Mouse (Mus musculus) neural tube, embryonic 14.5 days (tissue): ENCODE results near the gene Wscd1. TPM values are rescaled to one million over a fixed set of nuclear protein-coding genes. Genes with fewer than 3 reads are reported as not detected.

ENCODE experiments used
- ATAC-seq: fragments of 200-750 bp; cut with Nextera tagmentation; 2 replicates; pipeline ENCODE4 v1.8.0; 2017; ENCODE audit warnings: low read depth, mild to moderate bottlenecking, moderate TSS enrichment, moderate library complexity
- H3K27ac ChIP-seq: fragments of 300-500 bp; sonication (generic); 2 replicates; pipeline ENCODE4 v1.5.1; 2014; ENCODE audit warnings: low read depth, mild to moderate bottlenecking, control low read depth, low read length, moderate library complexity, mixed read lengths
- H3K27me3 ChIP-seq: fragments of 300-500 bp; sonication (generic); 2 replicates; pipeline ENCODE4 v1.6.1; 2014; ENCODE audit warnings: low read length; ENCODE audit not compliant: control insufficient read depth, insufficient read depth
- H3K36me3 ChIP-seq: fragments of 300-500 bp; sonication (generic); 2 replicates; pipeline ENCODE4 v1.6.1; 2014; ENCODE audit warnings: low read length, mixed read lengths; ENCODE audit not compliant: control insufficient read depth, insufficient read depth
- H3K4me1 ChIP-seq: fragments of 300-500 bp; sonication (generic); 2 replicates; pipeline ENCODE4 v1.6.1; 2014; ENCODE audit warnings: low read length; ENCODE audit not compliant: control insufficient read depth, insufficient read depth
- H3K4me2 ChIP-seq: fragments of 300-500 bp; sonication (generic); 2 replicates; pipeline ENCODE4 v1.6.1; 2014; ENCODE audit warnings: mild to moderate bottlenecking, low read depth, low read length, control low read depth
- H3K4me3 ChIP-seq: fragments of 300-500 bp; sonication (generic); 2 replicates; pipeline ENCODE4 v1.5.1; 2014; ENCODE audit warnings: low read depth, low read length, control low read depth, mixed read lengths
- H3K9ac ChIP-seq: fragments of 300-500 bp; sonication (generic); replicated peaks from 2 replicates; pipeline ENCODE4 v1.6.1; 2014; ENCODE audit warnings: low read depth, mild to moderate bottlenecking, control low read depth, low read length, mixed read lengths
- H3K9me3 ChIP-seq: fragments of 300-500 bp; sonication (generic); 2 replicates; pipeline ENCODE4 v1.6.1; 2016; ENCODE audit warnings: low read length; ENCODE audit not compliant: control insufficient read depth
- WGBS: fragments of 180-500 bp; shearing (Covaris S2); extraction: QIAGEN DNeasy Blood & Tissue Kit; methylation state at CpG from one replicate; pipeline ENCODE4 v1.1.7; 2014; 5-methylcytosine and 5-hydroxymethylcytosine counted together
- polyA plus RNA-seq: library from polyadenylated mRNA; unstranded; fragments of >200 nt; fragmentation: Nextera tagmentation; extraction: Ambion mirVana; gene quantifications from 2 replicates; pipeline ENCODE4 v1.2.1, GENCODE M21; 2014

The Wscd1 gene
- polyA plus RNA-seq, 1 experiment from 2014 or later: 44.1 TPM

DNA sequence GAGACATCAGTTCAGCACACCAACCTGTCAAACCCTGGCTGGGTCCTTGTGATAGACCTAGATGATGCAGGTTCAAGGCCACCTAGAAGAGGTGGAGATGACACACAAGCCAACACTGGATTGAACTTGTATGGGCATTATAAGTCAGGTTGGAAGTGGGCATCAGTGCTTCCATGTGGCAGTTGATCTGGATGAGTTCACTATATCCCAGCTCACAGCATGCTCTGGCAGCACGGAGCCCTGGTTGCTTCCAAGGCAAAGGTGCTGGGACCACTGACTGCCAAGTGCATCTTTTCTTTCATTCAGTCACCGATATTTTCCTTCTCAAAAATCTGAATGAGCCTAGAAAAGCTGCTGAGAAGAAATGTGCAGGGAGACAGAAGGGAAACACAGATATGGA lies 58.8 kb downstream of the Wscd1 start:
- WGBS: 95% methylated on average over 2 of the region's 2 CpGs
- Histone ChIP-seq H3K4me1 (no peaks in the 10 kb centered on the region), H3K27me3 (no peaks in the 10 kb centered on the region), H3K36me3 (no peaks in the 10 kb centered on the region), H3K9ac (no peak overlapping the region), H3K9me3 (no peaks in the 10 kb centered on the region), H3K27ac (no peak overlapping the region), H3K4me2 (no peak overlapping the region), H3K4me3 (no peak overlapping the region)
- ATAC-seq: no peak

- Histone ChIP-seq H3K4me3 (no peak overlapping the region), H3K9me3 (no peaks in the 10 kb centered on the region), H3K4me1 (peaks cover 9% of the 10 kb centered on the region; the same call in 1 of the 2 replicates), H3K36me3 (no peaks in the 10 kb centered on the region), H3K9ac (no peak overlapping the region), H3K27ac (no peak overlapping the region), H3K27me3 (no peaks in the 10 kb centered on the region), H3K4me2 (no peak overlapping the region)
- 0 out of 2 replicates have a peak, but pooled peaks have one; percentile 51 for ATAC-seq
- WGBS: 44% methylated on average over 2 of the region's 2 CpGs
These were observed 62.1 kb downstream of the Wscd1 start for GRCm38 (mm10) chr11:71811828-71812227.

GRCm38 (mm10) chr11:71812921-71813320 lies 63.2 kb downstream of the Wscd1 start:
- WGBS: 88% methylated on average over 7 of the region's 7 CpGs
- ATAC-seq: no peak
- no peak overlapping the region for H3K4me2 ChIP-seq
- H3K4me3 ChIP-seq: no peak overlapping the region
- H3K27ac ChIP-seq: no peak overlapping the region
- H3K9me3 ChIP-seq: no peaks in the 10 kb centered on the region
- no peaks in the 10 kb centered on the region for H3K27me3 ChIP-seq
- peaks cover 9% of the 10 kb centered on the region; the same call in 1 of the 2 replicates for H3K4me1 ChIP-seq
- no peaks in the 10 kb centered on the region for H3K36me3 ChIP-seq
- no peak overlapping the region for H3K9ac ChIP-seq

- Histone ChIP-seq H3K4me1 (peaks cover 9% of the 10 kb centered on the region; the same call in 1 of the 2 replicates), H3K9me3 (no peaks in the 10 kb centered on the region), H3K27ac (no peak overlapping the region), H3K4me2 (no peak overlapping the region), H3K36me3 (no peaks in the 10 kb centered on the region), H3K9ac (no peak overlapping the region), H3K27me3 (no peaks in the 10 kb centered on the region), H3K4me3 (no peak overlapping the region)
- no peak for ATAC-seq
- WGBS: 27% methylated on average over 7 of the region's 7 CpGs
These were observed 64.8 kb downstream of the Wscd1 start for GRCm38 (mm10) chr11:71814511-71814910.

DNA sequence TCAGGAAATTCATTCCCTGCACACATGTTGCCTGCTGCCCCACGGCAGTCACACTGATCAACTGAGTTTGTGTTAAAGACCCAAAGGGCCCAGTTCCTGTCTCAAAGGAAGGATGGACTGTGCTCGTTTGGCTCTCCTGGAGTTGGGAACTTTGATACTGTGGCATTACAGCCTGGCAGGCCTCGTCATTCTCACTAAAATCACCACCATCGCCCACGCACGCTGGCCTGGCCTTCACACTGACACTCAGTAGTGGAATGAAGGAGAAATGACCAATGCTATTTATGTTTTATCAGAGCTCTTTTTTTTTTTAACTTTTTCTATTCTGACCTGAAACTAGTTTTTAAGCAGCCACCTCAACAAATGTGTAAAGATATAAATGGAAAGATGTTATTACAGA lies 65.6 kb downstream of the Wscd1 start:
- no peak for ATAC-seq
- no peak overlapping the region for H3K4me2 ChIP-seq
- no peaks in the 10 kb centered on the region for H3K9me3 ChIP-seq
- peaks cover 9% of the 10 kb centered on the region; the same call in 1 of the 2 replicates for H3K4me1 ChIP-seq
- no peak overlapping the region for H3K27ac ChIP-seq
- H3K27me3 ChIP-seq: no peaks in the 10 kb centered on the region
- H3K9ac ChIP-seq: no peak overlapping the region
- 89% methylated on average over 6 of the region's 6 CpGs for WGBS
- H3K4me3 ChIP-seq: no peak overlapping the region
- no peaks in the 10 kb centered on the region for H3K36me3 ChIP-seq

GRCm38 (mm10) chr11:71816918-71817317 lies 67.2 kb downstream of the Wscd1 start:
- Histone ChIP-seq H3K36me3 (no peaks in the 10 kb centered on the region), H3K4me1 (peaks cover 9% of the 10 kb centered on the region; the same call in 1 of the 2 replicates), H3K9me3 (no peaks in the 10 kb centered on the region), H3K27me3 (no peaks in the 10 kb centered on the region), H3K4me3 (no peak overlapping the region), H3K4me2 (no peak overlapping the region), H3K9ac (no peak overlapping the region), H3K27ac (no peak overlapping the region)
- no peak for ATAC-seq
- 64% methylated on average over 3 of the region's 3 CpGs for WGBS

- Histone ChIP-seq H3K27me3 (no peaks in the 10 kb centered on the region), H3K27ac (no peak overlapping the region), H3K4me3 (no peak overlapping the region), H3K36me3 (no peaks in the 10 kb centered on the region), H3K9me3 (no peaks in the 10 kb centered on the region), H3K9ac (no peak overlapping the region), H3K4me1 (peaks cover 9% of the 10 kb centered on the region; the same call in 1 of the 2 replicates), H3K4me2 (no peak overlapping the region)
- no peak for ATAC-seq
- WGBS: 78% methylated on average over 4 of the region's 4 CpGs
These were observed 67.6 kb downstream of the Wscd1 start for GRCm38 (mm10) chr11:71817341-71817740.

DNA sequence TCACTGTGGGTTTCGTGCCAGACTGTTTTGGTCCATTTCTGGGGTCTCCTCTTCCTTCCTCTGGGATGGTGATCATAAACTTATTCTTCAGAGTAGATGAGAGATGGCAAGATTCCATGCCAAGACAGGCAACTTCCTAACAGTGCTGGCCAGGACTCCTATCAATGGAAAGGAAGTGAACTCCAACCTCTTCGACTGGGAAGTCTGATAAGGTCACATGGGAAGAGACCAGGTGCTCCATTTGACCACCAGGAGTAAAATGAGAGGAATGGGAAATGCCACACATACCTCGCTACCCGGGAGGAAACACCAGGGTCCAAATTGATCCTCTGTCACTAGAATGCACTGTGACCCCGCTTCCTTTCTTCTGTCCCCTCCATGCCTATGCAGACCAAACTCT lies 68.4 kb downstream of the Wscd1 start:
- 84% methylated on average over 5 of the region's 5 CpGs for WGBS
- ATAC-seq: no peak
- H3K36me3 ChIP-seq: no peaks in the 10 kb centered on the region

DNA sequence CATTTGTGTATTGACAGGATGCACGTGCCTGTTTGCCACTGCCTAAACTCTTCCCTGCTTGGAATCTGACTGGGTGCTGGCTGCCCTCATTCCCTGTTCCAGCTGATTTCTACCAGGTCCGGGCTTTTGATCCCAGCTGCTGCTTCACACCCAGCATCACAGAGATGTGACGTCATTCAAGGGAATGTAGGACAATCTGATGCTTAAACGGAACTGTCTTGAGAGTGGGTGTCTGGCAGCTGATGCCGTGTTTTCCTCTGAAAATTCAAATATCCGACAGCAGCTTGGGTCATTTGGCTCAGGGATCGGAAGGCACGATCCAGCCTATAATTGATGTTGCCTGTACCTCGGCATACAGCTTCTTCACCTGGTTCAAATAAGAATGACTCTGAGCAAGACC lies 70.2 kb downstream of the Wscd1 start:
- H3K4me3 ChIP-seq: no peak overlapping the region
- no peak overlapping the region for H3K27ac ChIP-seq
- peaks cover under 1% of the 10 kb centered on the region; the same call in 1 of the 2 replicates for H3K4me1 ChIP-seq
- H3K4me2 ChIP-seq: no peak overlapping the region
- H3K9ac ChIP-seq: no peak overlapping the region
- H3K9me3 ChIP-seq: no peaks in the 10 kb centered on the region
- ATAC-seq: no peak
- WGBS: 73% methylated on average over 9 of the region's 9 CpGs
- no peaks in the 10 kb centered on the region for H3K36me3 ChIP-seq
- H3K27me3 ChIP-seq: no peaks in the 10 kb centered on the region

More for the DNA sequence above, 68.4 kb downstream of the Wscd1 start:
- Histone ChIP-seq H3K4me1 (peaks cover 9% of the 10 kb centered on the region; the same call in 1 of the 2 replicates), H3K4me2 (no peak overlapping the region), H3K27ac (no peak overlapping the region), H3K27me3 (no peaks in the 10 kb centered on the region), H3K9me3 (no peaks in the 10 kb centered on the region), H3K4me3 (no peak overlapping the region), H3K9ac (no peak overlapping the region)
